Mouse (Mus musculus): ENCODE results near the gene Igf2. TPM values are rescaled to one million over a fixed set of nuclear protein-coding genes. Genes with fewer than 3 reads are reported as not detected.

The Igf2 gene
- polyA plus RNA-seq, 1 experiment from 2014 or later: 914 TPM

- ATAC-seq (replicated peaks; ENCODE audit: extremely low read depth, insufficient read depth, low FRiP score): 0 out of 2 replicates have a peak, but pooled peaks have one; percentile 5
- H3K9ac ChIP-seq (ENCODE audit: low read length): peak overlapping the region; percentile 74
- H3K9me3 ChIP-seq (replicated peaks; ENCODE audit: control insufficient read depth, low read length): no peaks in the 10 kb centered on the region
- H3K4me3 ChIP-seq (ENCODE audit: low read length): peak overlapping the region; percentile 49
- WGBS: 39% methylated on average over 4 of the region's 4 CpGs
- peaks cover 13% of the 10 kb centered on the region; the same call in 1 of the 2 replicates for H3K36me3 ChIP-seq (ENCODE audit: control insufficient read depth, insufficient read depth)
- peak overlapping the region; percentile 42 for H3K27ac ChIP-seq (ENCODE audit: low read length)
- H3K27me3 ChIP-seq (ENCODE audit: control insufficient read depth, insufficient read depth, low read length): peaks cover 41% of the 10 kb centered on the region
- no peaks in the 10 kb centered on the region; the same call in 1 of the 2 replicates for H3K4me1 ChIP-seq (ENCODE audit: control insufficient read depth, insufficient read depth, low read length)
- peak overlapping the region; percentile 52 for H3K4me2 ChIP-seq (ENCODE audit: low read depth, low read length)
These were observed 10.6 kb downstream of the Igf2 start for GRCm38 (mm10) chr7:142656055-142656454.

- H3K9ac ChIP-seq (ENCODE audit: low read length): peak overlapping the region; percentile 35; the same call in 1 of the 2 replicates
- WGBS: 24% methylated on average over 11 of the region's 11 CpGs
- no peaks in the 10 kb centered on the region; the same call in 1 of the 2 replicates for H3K4me1 ChIP-seq (ENCODE audit: control insufficient read depth, insufficient read depth, low read length)
- no peak for ATAC-seq (replicated peaks; ENCODE audit: extremely low read depth, insufficient read depth, low FRiP score)
- no peaks in the 10 kb centered on the region for H3K9me3 ChIP-seq (replicated peaks; ENCODE audit: control insufficient read depth, low read length)
- peaks cover 39% of the 10 kb centered on the region for H3K27me3 ChIP-seq (ENCODE audit: control insufficient read depth, insufficient read depth, low read length)
- H3K4me2 ChIP-seq (ENCODE audit: low read depth, low read length): peak overlapping the region; percentile 52
- H3K36me3 ChIP-seq (ENCODE audit: control insufficient read depth, insufficient read depth): peaks cover 13% of the 10 kb centered on the region; the same call in 1 of the 2 replicates
- peak overlapping the region; percentile 49 for H3K4me3 ChIP-seq (ENCODE audit: low read length)
- peak overlapping the region; percentile 26; the same call in 1 of the 2 replicates for H3K27ac ChIP-seq (ENCODE audit: low read length)
These were observed 11.0 kb downstream of the Igf2 start for GRCm38 (mm10) chr7:142655633-142656032.

- no peak overlapping the region for H3K9ac ChIP-seq (ENCODE audit: low read length)
- no peak overlapping the region for H3K27ac ChIP-seq (ENCODE audit: low read length)
- H3K9me3 ChIP-seq (replicated peaks; ENCODE audit: control insufficient read depth, low read length): no peaks in the 10 kb centered on the region
- H3K27me3 ChIP-seq (ENCODE audit: control insufficient read depth, insufficient read depth, low read length): peaks cover 31% of the 10 kb centered on the region
- WGBS: 23% methylated on average over 18 of the region's 18 CpGs
- no peak overlapping the region for H3K4me3 ChIP-seq (ENCODE audit: low read length)
- no peak overlapping the region for H3K4me2 ChIP-seq (ENCODE audit: low read depth, low read length)
- H3K4me1 ChIP-seq (ENCODE audit: control insufficient read depth, insufficient read depth, low read length): no peaks in the 10 kb centered on the region; the same call in 1 of the 2 replicates
- ATAC-seq (replicated peaks; ENCODE audit: extremely low read depth, insufficient read depth, low FRiP score): no peak
- peaks cover 13% of the 10 kb centered on the region; the same call in 1 of the 2 replicates for H3K36me3 ChIP-seq (ENCODE audit: control insufficient read depth, insufficient read depth)
These were observed 12.9 kb downstream of the Igf2 start for GRCm38 (mm10) chr7:142653726-142654125.

- Histone ChIP-seq H3K36me3 (ENCODE audit: control insufficient read depth, insufficient read depth) (peaks cover 3% of the 10 kb centered on the region; the same call in 1 of the 2 replicates), H3K4me2 (ENCODE audit: low read depth, low read length) (no peak overlapping the region), H3K27ac (ENCODE audit: low read length) (no peak overlapping the region), H3K9me3 (replicated peaks; ENCODE audit: control insufficient read depth, low read length) (peaks cover 4% of the 10 kb centered on the region; the same call in 1 of the 2 replicates), H3K4me1 (ENCODE audit: control insufficient read depth, insufficient read depth, low read length) (peaks cover 13% of the 10 kb centered on the region), H3K4me3 (ENCODE audit: low read length) (no peak overlapping the region), H3K27me3 (ENCODE audit: control insufficient read depth, insufficient read depth, low read length) (no peaks in the 10 kb centered on the region), H3K9ac (ENCODE audit: low read length) (peak overlapping the region; percentile 29; the same call in 1 of the 2 replicates)
- no peak for ATAC-seq (replicated peaks; ENCODE audit: extremely low read depth, insufficient read depth, low FRiP score)
- 53% methylated on average over 6 of the region's 6 CpGs for WGBS
These were observed 19.9 kb downstream of the Igf2 start for GRCm38 (mm10) chr7:142646676-142647075.

- H3K9ac ChIP-seq (ENCODE audit: low read length): no peak overlapping the region
These were observed 21.6 kb downstream of the Igf2 start for GRCm38 (mm10) chr7:142645045-142645444.

GRCm38 (mm10) chr7:142636178-142636577, 30.4 kb downstream of the Igf2 start:
- Histone ChIP-seq H3K4me2 (ENCODE audit: low read depth, low read length) (no peak overlapping the region), H3K9ac (ENCODE audit: low read length) (no peak overlapping the region), H3K9me3 (replicated peaks; ENCODE audit: control insufficient read depth, low read length) (no peaks in the 10 kb centered on the region), H3K4me1 (ENCODE audit: control insufficient read depth, insufficient read depth, low read length) (no peaks in the 10 kb centered on the region), H3K36me3 (ENCODE audit: control insufficient read depth, insufficient read depth) (no peaks in the 10 kb centered on the region), H3K4me3 (ENCODE audit: low read length) (no peak overlapping the region), H3K27ac (ENCODE audit: low read length) (no peak overlapping the region), H3K27me3 (ENCODE audit: control insufficient read depth, insufficient read depth, low read length) (no peaks in the 10 kb centered on the region)
- ATAC-seq (replicated peaks; ENCODE audit: extremely low read depth, insufficient read depth, low FRiP score): no peak

More at GRCm38 (mm10) chr7:142645045-142645444, 21.6 kb downstream of the Igf2 start:
- peak; percentile 90 for ATAC-seq (replicated peaks; ENCODE audit: extremely low read depth, insufficient read depth, low FRiP score)
- peaks cover 4% of the 10 kb centered on the region; the same call in 1 of the 2 replicates for H3K9me3 ChIP-seq (replicated peaks; ENCODE audit: control insufficient read depth, low read length)
- no peak overlapping the region for H3K4me2 ChIP-seq (ENCODE audit: low read depth, low read length)
- 3% methylated on average over 5 of the region's 5 CpGs for WGBS
- no peaks in the 10 kb centered on the region for H3K27me3 ChIP-seq (ENCODE audit: control insufficient read depth, insufficient read depth, low read length)
- H3K27ac ChIP-seq (ENCODE audit: low read length): peak overlapping the region; percentile 90
- no peak overlapping the region for H3K4me3 ChIP-seq (ENCODE audit: low read length)
- H3K4me1 ChIP-seq (ENCODE audit: control insufficient read depth, insufficient read depth, low read length): peaks cover 13% of the 10 kb centered on the region
- H3K36me3 ChIP-seq (ENCODE audit: control insufficient read depth, insufficient read depth): no peaks in the 10 kb centered on the region

DNA sequence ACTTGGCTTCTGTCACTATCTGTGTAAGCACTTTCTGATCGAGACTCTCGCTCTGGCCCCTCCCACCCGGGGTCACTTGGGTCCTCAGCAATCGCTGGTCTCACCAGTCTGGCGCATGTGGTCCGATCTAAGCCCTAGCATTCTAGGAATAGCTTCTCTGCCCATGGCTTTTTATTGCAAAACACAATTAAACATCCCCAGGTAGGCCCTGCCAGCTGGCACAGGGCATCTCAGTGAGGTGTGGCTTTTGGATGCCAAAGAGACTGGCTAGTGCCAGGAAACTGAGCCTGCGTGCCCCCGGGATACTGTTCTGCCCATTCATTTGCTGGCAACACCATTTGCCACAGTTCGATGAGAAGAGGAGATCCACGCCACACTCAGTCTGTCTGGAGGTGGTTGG, 35.9 kb downstream of the Igf2 start:
- 70% methylated on average over 10 of the region's 10 CpGs for WGBS
- no peaks in the 10 kb centered on the region for H3K9me3 ChIP-seq (replicated peaks; ENCODE audit: control insufficient read depth, low read length)
- H3K4me2 ChIP-seq (ENCODE audit: low read depth, low read length): no peak overlapping the region
- no peak overlapping the region for H3K4me3 ChIP-seq (ENCODE audit: low read length)
- no peaks in the 10 kb centered on the region for H3K36me3 ChIP-seq (ENCODE audit: control insufficient read depth, insufficient read depth)
- H3K27me3 ChIP-seq (ENCODE audit: control insufficient read depth, insufficient read depth, low read length): no peaks in the 10 kb centered on the region
- H3K4me1 ChIP-seq (ENCODE audit: control insufficient read depth, insufficient read depth, low read length): no peaks in the 10 kb centered on the region
- no peak for ATAC-seq (replicated peaks; ENCODE audit: extremely low read depth, insufficient read depth, low FRiP score)
- H3K9ac ChIP-seq (ENCODE audit: low read length): no peak overlapping the region
- H3K27ac ChIP-seq (ENCODE audit: low read length): no peak overlapping the region

GRCm38 (mm10) chr7:142629806-142630205, 36.8 kb downstream of the Igf2 start:
- Histone ChIP-seq H3K27ac (ENCODE audit: low read length) (no peak overlapping the region), H3K9me3 (replicated peaks; ENCODE audit: control insufficient read depth, low read length) (no peaks in the 10 kb centered on the region), H3K27me3 (ENCODE audit: control insufficient read depth, insufficient read depth, low read length) (no peaks in the 10 kb centered on the region), H3K4me1 (ENCODE audit: control insufficient read depth, insufficient read depth, low read length) (no peaks in the 10 kb centered on the region), H3K4me3 (ENCODE audit: low read length) (no peak overlapping the region), H3K4me2 (ENCODE audit: low read depth, low read length) (no peak overlapping the region), H3K36me3 (ENCODE audit: control insufficient read depth, insufficient read depth) (no peaks in the 10 kb centered on the region), H3K9ac (ENCODE audit: low read length) (no peak overlapping the region)
- WGBS: 68% methylated on average over 6 of the region's 6 CpGs
- ATAC-seq (replicated peaks; ENCODE audit: extremely low read depth, insufficient read depth, low FRiP score): no peak

GRCm38 (mm10) chr7:142622180-142622579, 44.4 kb downstream of the Igf2 start:
- no peak overlapping the region for H3K4me2 ChIP-seq (ENCODE audit: low read depth, low read length)
- H3K4me1 ChIP-seq (ENCODE audit: control insufficient read depth, insufficient read depth, low read length): no peaks in the 10 kb centered on the region
- H3K9me3 ChIP-seq (replicated peaks; ENCODE audit: control insufficient read depth, low read length): no peaks in the 10 kb centered on the region
- H3K27me3 ChIP-seq (ENCODE audit: control insufficient read depth, insufficient read depth, low read length): no peaks in the 10 kb centered on the region
- no peaks in the 10 kb centered on the region for H3K36me3 ChIP-seq (ENCODE audit: control insufficient read depth, insufficient read depth)
- no peak overlapping the region for H3K27ac ChIP-seq (ENCODE audit: low read length)
- no peak overlapping the region for H3K9ac ChIP-seq (ENCODE audit: low read length)
- ATAC-seq (replicated peaks; ENCODE audit: extremely low read depth, insufficient read depth, low FRiP score): no peak
- no peak overlapping the region for H3K4me3 ChIP-seq (ENCODE audit: low read length)
- 72% methylated on average over 4 of the region's 4 CpGs for WGBS
